Mouse (Mus musculus): Measurements from ENCODE around the gene Siah1b. TPM values are rescaled to one million over a fixed set of nuclear protein-coding genes. Genes with fewer than 3 reads are reported as not detected.

Gene Siah1b
- polyA plus RNA-seq, 1 experiment from 2014 or later = 23.5 TPM

Other genes with a start within 250 kb of the Siah1b start
- gene Ap1s2, start 167.5 kb downstream of the Siah1b start, polyA plus RNA-seq (2015; fragmentation: Nextera tagmentation; extraction: Ambion mirVana) = 99.3 and 104 TPM in 2 replicates
- 58.7 and 63.9 TPM in 2 replicates for gene Zrsr2, start 117.8 kb downstream of the Siah1b start, polyA plus RNA-seq (2015; fragmentation: Nextera tagmentation; extraction: Ambion mirVana)
- 0.31 and 0.65 TPM in 2 replicates for gene Car5b, start 48.5 kb downstream of the Siah1b start, polyA plus RNA-seq (2015; fragmentation: Nextera tagmentation; extraction: Ambion mirVana)
- gene Cltrn, start 12.3 kb upstream of the Siah1b start, polyA plus RNA-seq (2015; fragmentation: Nextera tagmentation; extraction: Ambion mirVana) = 0.50 and 1.00 TPM in 2 replicates
- 0.18 and 0.43 TPM in 2 replicates for gene Ace2, start 62.8 kb upstream of the Siah1b start, polyA plus RNA-seq (2015; fragmentation: Nextera tagmentation; extraction: Ambion mirVana)
- gene Bmx, start 181.7 kb upstream of the Siah1b start, polyA plus RNA-seq (2015; fragmentation: Nextera tagmentation; extraction: Ambion mirVana) = 0.31 and 0.76 TPM in 2 replicates
- 3.4 and 3.9 TPM in 2 replicates for gene Pir, start 192.9 kb upstream of the Siah1b start, polyA plus RNA-seq (2015; fragmentation: Nextera tagmentation; extraction: Ambion mirVana)

Measured in hindbrain, embryonic 13.5 days (tissue).